Mouse (Mus musculus) stomach, postnatal 0 days (tissue): ENCODE data around the gene Xrra1. TPM values are rescaled to one million over a fixed set of nuclear protein-coding genes. Genes with fewer than 3 reads are reported as not detected.
"Not testable (repeated sequence)": the region's sequence is repeated elsewhere in the genome, so short reads cannot be mapped to it uniquely, and the experiment has no call there.

Experiments
- ATAC-seq: fragments of 200-750 bp; cut with Nextera tagmentation; 2 replicates; pipeline ENCODE4 v1.8.0; 2017; ENCODE audit not compliant: low FRiP score, low TSS enrichment
- DNase-seq: peaks from one replicate; pipeline ENCODE4 v3.0.0-alpha.2; 2016; ENCODE audit warnings: low spot score
- H3K27ac ChIP-seq: fragments of 300-500 bp; sonication (generic); replicated peaks from 2 replicates; pipeline ENCODE4 v1.5.1; 2014; ENCODE audit warnings: mild to moderate bottlenecking, control low read depth
- H3K27me3 ChIP-seq: fragments of 300-500 bp; sonication (generic); 2 replicates; pipeline ENCODE4 v1.6.1; 2014; ENCODE audit warnings: low read length; ENCODE audit not compliant: control insufficient read depth, insufficient read depth
- H3K36me3 ChIP-seq: fragments of 300-500 bp; sonication (generic); 2 replicates; pipeline ENCODE4 v1.6.1; 2014; ENCODE audit warnings: low read length, mixed read lengths; ENCODE audit not compliant: control insufficient read depth, insufficient read depth
- H3K4me1 ChIP-seq: fragments of 300-500 bp; sonication (generic); replicated peaks from 2 replicates; pipeline ENCODE4 v1.6.1; 2014; ENCODE audit warnings: antibody characterized with exemption; ENCODE audit not compliant: control insufficient read depth, insufficient read depth
- H3K4me2 ChIP-seq: fragments of 300-500 bp; sonication (generic); replicated peaks from 2 replicates; pipeline ENCODE4 v1.6.1; 2014; ENCODE audit warnings: low read depth, mild to moderate bottlenecking, control low read depth, moderate library complexity
- H3K4me3 ChIP-seq: fragments of 300-500 bp; sonication (generic); 2 replicates; pipeline ENCODE4 v1.5.1; 2014; ENCODE audit warnings: low read depth, low read length, control low read depth
- H3K9ac ChIP-seq: fragments of 300-500 bp; sonication (generic); 2 replicates; pipeline ENCODE4 v1.6.1; 2014; ENCODE audit warnings: mild to moderate bottlenecking, low read length, control low read depth, mixed read lengths
- H3K9me3 ChIP-seq: fragments of 300-500 bp; sonication (generic); 2 replicates; pipeline ENCODE4 v1.6.1; 2016; ENCODE audit warnings: low read length; ENCODE audit not compliant: control insufficient read depth
- CTCF ChIP-seq: IDR thresholded peaks from 2 replicates; pipeline ENCODE4 v1.5.1; 2016; ENCODE audit warnings: antibody characterized with exemption, low read depth, mild to moderate bottlenecking, moderate library complexity
- EP300 ChIP-seq: optimal IDR thresholded peaks from 2 replicates; pipeline ENCODE3; 2016; ENCODE audit warnings: antibody characterized with exemption
- WGBS: fragments of 180-500 bp; shearing (Covaris S2); extraction: QIAGEN DNeasy Blood & Tissue Kit; methylation state at CpG from one replicate; pipeline ENCODE4 v1.1.7; 2014; 5-methylcytosine and 5-hydroxymethylcytosine counted together
- polyA plus RNA-seq: library from polyadenylated mRNA; unstranded; fragments of >200 nt; fragmentation: Nextera tagmentation; extraction: Ambion mirVana; gene quantifications from 2 replicates; pipeline ENCODE4 v1.2.1, GENCODE M21; 2015

The Xrra1 gene
- 0.08 and 0.27 TPM in 2 replicates for polyA plus RNA-seq

DNA sequence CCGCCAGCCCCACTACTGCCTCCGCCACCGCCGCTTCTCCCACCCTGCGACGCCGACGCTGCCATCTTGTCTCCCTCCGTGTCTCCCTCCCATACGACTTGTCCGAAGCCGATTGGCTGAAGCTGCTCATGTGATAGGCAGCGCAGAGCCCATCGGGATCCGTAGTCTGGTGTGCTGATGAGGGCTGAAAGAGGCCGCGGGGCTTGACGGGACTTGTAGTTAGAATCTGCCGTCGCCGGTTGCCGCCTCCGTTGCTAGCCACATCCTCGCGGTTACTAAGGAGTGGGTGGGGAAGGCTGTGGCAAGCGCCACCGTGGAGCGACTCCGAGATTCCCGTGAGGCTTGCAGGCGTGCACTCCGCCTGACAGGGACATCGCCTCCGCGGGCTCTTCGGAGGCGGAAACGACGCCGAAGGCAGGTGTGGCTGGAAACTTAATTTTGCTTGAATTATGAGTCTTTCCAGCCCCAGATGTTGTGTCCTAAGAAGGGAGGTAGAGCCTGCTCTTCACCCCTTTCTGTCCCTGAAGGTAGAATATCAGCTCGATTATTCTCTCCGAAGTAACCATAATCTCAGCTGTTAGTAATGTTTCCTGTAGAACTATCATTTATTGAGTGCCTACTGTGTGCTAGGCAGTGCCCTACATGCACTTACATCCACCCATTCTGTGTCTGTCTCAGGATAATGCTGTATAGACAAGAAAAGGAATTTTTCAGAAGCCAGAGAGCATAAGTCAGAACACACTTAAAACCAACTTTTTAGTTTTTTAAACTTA, at the start of gene Xrra1:
Xrra1 (plus strand) TSS at position 304 of the 773 bp plus-strand sequence.
- no peaks in the 10 kb centered on the region for H3K27me3 ChIP-seq
- peak within 1 kb of the TSS; percentile 87 for H3K9ac ChIP-seq
- H3K4me1 ChIP-seq = peaks cover 3% of the 10 kb centered on the region; the same call in 1 of the 2 replicates
- under 1% methylated on average over 42 of the region's 42 CpGs for WGBS
- H3K27ac ChIP-seq = peak within 1 kb of the TSS; percentile 77
- TF ChIP-seq CTCF (no peak), EP300 (no peak)
- peak; percentile 99 for ATAC-seq
- H3K9me3 ChIP-seq = no peaks in the 10 kb centered on the region
- peak within 1 kb of the TSS; percentile 86 for H3K4me3 ChIP-seq
- peak within 1 kb of the TSS; percentile 64 for H3K4me2 ChIP-seq
- H3K36me3 ChIP-seq = no peaks in the 10 kb centered on the region
- DNase-seq = peak; percentile 98

DNA sequence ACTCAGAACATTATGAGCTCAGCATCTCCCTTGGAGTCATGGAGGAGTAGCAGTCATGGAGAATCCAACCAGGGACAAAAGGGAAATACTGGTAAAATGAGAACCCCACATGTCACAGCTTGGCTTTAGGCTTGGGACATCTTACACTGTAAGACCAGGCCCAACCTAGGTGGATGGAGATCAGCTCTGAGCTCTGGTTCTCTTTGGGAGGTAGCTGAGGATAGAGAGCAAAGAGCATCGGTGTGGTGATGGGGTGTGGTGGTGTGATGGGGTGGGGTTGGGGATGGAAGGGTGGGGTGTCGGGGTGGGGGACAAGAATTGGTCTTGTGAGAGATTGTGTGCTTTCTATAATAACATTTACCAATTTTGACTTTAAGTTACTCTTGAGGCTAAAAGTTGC, 48.1 kb upstream of the Xrra1 start:
- no peaks in the 10 kb centered on the region for H3K9me3 ChIP-seq
- peaks cover 9% of the 10 kb centered on the region for H3K36me3 ChIP-seq
- no peak overlapping the region for H3K27ac ChIP-seq
- H3K4me3 ChIP-seq = no peak overlapping the region
- DNase-seq (no peak), ATAC-seq (no peak)
- H3K27me3 ChIP-seq = no peaks in the 10 kb centered on the region
- no peak overlapping the region for H3K9ac ChIP-seq
- no peak for TF ChIP-seq CTCF
- no peak for TF ChIP-seq EP300
- 68% methylated on average over 2 of the region's 2 CpGs for WGBS
- H3K4me1 ChIP-seq = no peaks in the 10 kb centered on the region
- H3K4me2 ChIP-seq = no peak overlapping the region

DNA sequence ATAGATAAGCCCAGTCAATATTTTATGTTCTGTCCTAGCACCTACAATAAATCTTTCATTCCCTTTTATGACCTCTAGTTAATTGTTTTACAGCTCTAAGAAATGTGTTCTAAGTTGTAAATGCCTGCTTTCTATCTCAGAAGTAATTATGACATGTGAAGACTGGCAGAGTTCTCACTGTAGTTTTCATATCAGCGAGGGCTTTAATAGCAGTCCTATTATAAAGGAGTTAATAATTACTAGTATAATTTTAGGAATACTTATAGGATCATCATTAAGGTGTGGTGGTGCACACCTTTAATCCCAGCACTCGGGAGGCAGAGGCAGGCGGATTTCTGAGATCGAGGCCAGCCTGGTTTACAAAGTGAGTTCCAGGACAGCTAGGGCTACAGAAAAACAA, 47.3 kb upstream of the Xrra1 start:
- Histone ChIP-seq H3K27ac (no peak overlapping the region), H3K4me2 (no peak overlapping the region), H3K4me1 (no peaks in the 10 kb centered on the region), H3K9ac (no peak overlapping the region), H3K36me3 (peaks cover 9% of the 10 kb centered on the region), H3K27me3 (no peaks in the 10 kb centered on the region), H3K4me3 (no peak overlapping the region), H3K9me3 (no peaks in the 10 kb centered on the region)
- 65% methylated on average over 4 of the region's 4 CpGs for WGBS
- TF ChIP-seq EP300 = no peak
- no peak for TF ChIP-seq CTCF
- ATAC-seq (no peak), DNase-seq (no peak)

GRCm38 (mm10) chr7:99813394-99813793, 45.5 kb upstream of the Xrra1 start:
- H3K9ac ChIP-seq = no peak overlapping the region
- TF ChIP-seq CTCF = peak; percentile 75
- TF ChIP-seq EP300 = no peak
- no peak overlapping the region for H3K27ac ChIP-seq
- H3K4me3 ChIP-seq = no peak overlapping the region
- DNase-seq = peak; percentile 61
- no peaks in the 10 kb centered on the region for H3K4me1 ChIP-seq
- 90% methylated on average over 11 of the region's 11 CpGs for WGBS
- no peak for ATAC-seq
- H3K27me3 ChIP-seq = no peaks in the 10 kb centered on the region
- H3K36me3 ChIP-seq = peaks cover 9% of the 10 kb centered on the region
- H3K4me2 ChIP-seq = no peak overlapping the region
- no peaks in the 10 kb centered on the region for H3K9me3 ChIP-seq

GRCm38 (mm10) chr7:99818181-99818725, 40.7 kb upstream of the Xrra1 start:
- not testable (repeated sequence) for H3K27me3 ChIP-seq, H3K9ac ChIP-seq, H3K4me1 ChIP-seq, H3K9me3 ChIP-seq, H3K4me3 ChIP-seq, H3K36me3 ChIP-seq, DNase-seq, H3K4me2 ChIP-seq, H3K27ac ChIP-seq, ATAC-seq
- 43% methylated on average over 9 of the region's 9 CpGs for WGBS

DNA sequence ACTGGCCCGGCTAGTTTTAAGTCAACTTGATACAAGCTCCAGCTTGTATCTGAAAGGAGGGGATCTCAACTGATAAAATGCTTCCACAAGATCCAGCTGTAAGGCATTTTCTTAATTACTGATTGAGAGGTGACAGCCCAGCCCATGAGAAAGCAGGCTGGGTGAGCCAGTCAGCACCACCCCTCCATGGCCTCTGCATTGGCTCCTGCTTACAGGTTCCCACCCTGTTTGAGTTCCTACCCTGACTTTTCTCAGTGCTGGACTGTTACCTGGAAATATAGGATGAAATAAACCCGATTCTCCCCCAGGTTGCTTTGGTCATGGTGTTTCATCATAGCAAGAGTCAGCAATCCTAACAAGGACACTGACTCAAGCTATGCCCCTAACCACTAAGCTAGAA, 37.0 kb upstream of the Xrra1 start:
- 0 out of 2 replicates have a peak overlapping the region, but pooled peaks have one; percentile 18 for H3K27ac ChIP-seq
- no peak for DNase-seq
- no peak overlapping the region for H3K9ac ChIP-seq
- ATAC-seq = no peak
- no peak overlapping the region for H3K4me3 ChIP-seq
- no peak for TF ChIP-seq EP300
- TF ChIP-seq CTCF = no peak
- H3K27me3 ChIP-seq = no peaks in the 10 kb centered on the region
- 69% methylated on average over 2 of the region's 2 CpGs for WGBS
- H3K36me3 ChIP-seq = no peaks in the 10 kb centered on the region
- H3K4me2 ChIP-seq = no peak overlapping the region
- H3K9me3 ChIP-seq = no peaks in the 10 kb centered on the region
- no peaks in the 10 kb centered on the region; the same call in 1 of the 2 replicates for H3K4me1 ChIP-seq
